Mouse (Mus musculus): Measurements from ENCODE around the gene Tead1.

DNA sequence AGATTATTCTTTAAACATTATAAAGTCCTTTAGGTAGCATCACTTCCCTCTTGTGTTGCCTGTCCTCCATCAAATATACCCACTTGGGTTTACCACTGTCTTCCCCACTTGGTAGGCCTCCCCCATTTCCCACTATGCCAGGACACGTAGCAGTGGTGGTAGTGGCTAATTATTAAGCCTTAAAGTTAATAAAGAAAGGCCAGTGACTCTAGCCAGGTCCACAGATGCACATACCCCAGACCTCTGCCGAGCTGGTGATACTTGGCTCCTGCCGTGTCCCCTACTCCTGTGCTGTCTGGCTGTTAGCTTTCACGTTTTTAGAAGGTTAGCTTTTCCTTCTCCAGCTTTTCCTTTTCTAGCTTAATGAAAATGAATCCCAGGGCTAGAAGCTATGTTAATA is 152.3 kb downstream of the Tead1 start:
- TF ChIP-seq CTCF (IDR thresholded peaks at IDR 0.05; ENCODE audit: control insufficient read depth, insufficient read depth, insufficient read length) (no peak), FOSL1 (IDR thresholded peaks at IDR 0.05; ENCODE audit: insufficient read depth, low read length, poor library complexity, severe bottlenecking) (no peak), CEBPB (IDR thresholded peaks at IDR 0.05; ENCODE audit: low read depth) (no peak), MAX (IDR thresholded peaks at IDR 0.05) (no peak), USF1 (IDR thresholded peaks at IDR 0.05; ENCODE audit: low read depth) (no peak), MYOD1 (IDR thresholded peaks at IDR 0.05; ENCODE audit: control insufficient read depth, insufficient read length, low read depth) (no peak), MYOG (IDR thresholded peaks at IDR 0.05; ENCODE audit: control insufficient read depth, extremely low read depth, insufficient read length) (no peak)

Measured in C2C12 (cell line).